Mouse (Mus musculus) kidney, adult 10 weeks (tissue): ENCODE results near the gene Bricd5. TPM values are rescaled to one million over a fixed set of nuclear protein-coding genes. Genes with fewer than 3 reads are reported as not detected.

Experiments
- polyA plus RNA-seq: library from polyadenylated mRNA; stranded (reverse); fragments of 350-450 nt; fragmentation: Illumina TruSeq; extraction: RNeasy Lipid Tissue Mini Kit (QIAGEN cat#74804); gene quantifications from one replicate; pipeline ENCODE4 v1.2.3, GENCODE M21; 2014; ENCODE audit warnings: low read depth, low replicate concordance

The Bricd5 gene
- not detected for polyA plus RNA-seq

GRCm38 (mm10) chr17:24473612-24474275 lies at the start of gene Bricd5:
TSS of gene Bricd5 (plus strand) at chr17:24473884.

GRCm38 (mm10) chr17:24426471-24427169 lies 47.1 kb upstream of the Bricd5 start, which contains the start of gene Eci1:
TSS of gene Eci1 (plus strand) at chr17:24426641.

GRCm38 (mm10) chr17:24442632-24443155 lies 31.0 kb upstream of the Bricd5 start, which contains the start of gene Dnase1l2:
TSS of gene Dnase1l2 (minus strand) at chr17:24443105.

GRCm38 (mm10) chr17:24469910-24470602 lies 3.6 kb upstream of the Bricd5 start, which contains the start of the genes E4f1 and Pgp:
TSS of gene E4f1 (minus strand) at chr17:24470313.
TSS of gene Pgp (plus strand) at chr17:24470392.

GRCm38 (mm10) chr17:24478663-24479380 lies 5.1 kb downstream of the Bricd5 start, which contains the start of gene Mlst8:
TSS of gene Mlst8 (minus strand) at chr17:24479078.

GRCm38 (mm10) chr17:24488186-24488661 lies 14.5 kb downstream of the Bricd5 start, which contains the start of gene Caskin1:
TSS of gene Caskin1 (plus strand) at chr17:24488601.

Other genes with a start within 250 kb of the Bricd5 start
- gene Ccnf, start 222.4 kb upstream of the Bricd5 start, polyA plus RNA-seq: not detected
- 0.53 TPM for gene Abca17, start 122.8 kb upstream of the Bricd5 start, polyA plus RNA-seq
- 18.1 TPM for gene Abca3, start 121.9 kb upstream of the Bricd5 start, polyA plus RNA-seq
- gene Rnps1, start 59.3 kb upstream of the Bricd5 start, polyA plus RNA-seq: 33.1 TPM
- 43.3 TPM for gene Eci1, start 47.2 kb upstream of the Bricd5 start, polyA plus RNA-seq
- 0.57 TPM for gene Dnase1l2, start 30.8 kb upstream of the Bricd5 start, polyA plus RNA-seq
- 0.40 TPM for gene E4f1, start 3.6 kb upstream of the Bricd5 start, polyA plus RNA-seq
- 14.7 TPM for gene Pgp, start 3.5 kb upstream of the Bricd5 start, polyA plus RNA-seq
- 2.4 TPM for gene Mlst8, start 5.2 kb downstream of the Bricd5 start, polyA plus RNA-seq
- not detected for gene Caskin1, start 14.7 kb downstream of the Bricd5 start, polyA plus RNA-seq
- gene Traf7, start 54.1 kb downstream of the Bricd5 start, polyA plus RNA-seq: 1.9 TPM
- not detected for gene Rab26, start 60.3 kb downstream of the Bricd5 start, polyA plus RNA-seq
- 4.7 TPM for gene Pkd1, start 76.0 kb downstream of the Bricd5 start, polyA plus RNA-seq
- gene Tsc2, start 158.7 kb downstream of the Bricd5 start, polyA plus RNA-seq: 11.8 TPM
- gene Nthl1, start 158.8 kb downstream of the Bricd5 start, polyA plus RNA-seq: 0.28 TPM
- 11.1 TPM for gene Slc9a3r2, start 176.4 kb downstream of the Bricd5 start, polyA plus RNA-seq
- not detected for gene Npw, start 184.6 kb downstream of the Bricd5 start, polyA plus RNA-seq
- 1.0 TPM for gene Zfp598, start 195.8 kb downstream of the Bricd5 start, polyA plus RNA-seq
- gene Syngr3, start 216.1 kb downstream of the Bricd5 start, polyA plus RNA-seq: 0.32 TPM
- 9.9 TPM for gene Gfer, start 222.3 kb downstream of the Bricd5 start, polyA plus RNA-seq
- gene Noxo1, start 222.3 kb downstream of the Bricd5 start, polyA plus RNA-seq: 1.4 TPM
- not detected for gene Tbl3, start 233.8 kb downstream of the Bricd5 start, polyA plus RNA-seq
- not detected for gene Rnf151, start 244.2 kb downstream of the Bricd5 start, polyA plus RNA-seq
- gene Rps2, start 244.2 kb downstream of the Bricd5 start, polyA plus RNA-seq: 425 TPM